Mouse (Mus musculus): ENCODE measurements around the gene Hmg20a.

Hmg20a gene

DNA sequence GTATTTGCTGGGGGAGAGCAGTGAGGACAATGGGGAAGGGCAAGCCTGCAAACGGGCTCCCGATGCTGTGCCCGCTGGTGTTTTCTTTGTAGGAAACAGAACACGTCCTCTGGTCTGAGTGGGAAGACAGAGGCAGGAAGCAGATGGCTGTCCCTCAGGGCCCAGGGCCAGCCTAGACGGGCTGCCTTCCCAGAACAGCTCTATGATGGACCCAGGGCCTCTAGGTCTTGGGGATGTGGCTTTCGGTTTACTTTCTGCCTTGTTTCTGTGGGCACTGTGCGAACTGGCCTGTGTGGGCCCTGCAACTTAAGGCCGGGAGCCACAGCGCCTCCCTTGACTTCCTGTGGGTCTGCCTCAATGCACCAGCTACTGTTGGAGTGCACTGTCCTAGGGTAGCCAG is 115.5 kb downstream of the Hmg20a start:
- no peak for DNase-seq

- DNase-seq = no peak
These were observed 116.3 kb downstream of the Hmg20a start for GRCm38 (mm10) chr9:56534727-56535126.

DNA sequence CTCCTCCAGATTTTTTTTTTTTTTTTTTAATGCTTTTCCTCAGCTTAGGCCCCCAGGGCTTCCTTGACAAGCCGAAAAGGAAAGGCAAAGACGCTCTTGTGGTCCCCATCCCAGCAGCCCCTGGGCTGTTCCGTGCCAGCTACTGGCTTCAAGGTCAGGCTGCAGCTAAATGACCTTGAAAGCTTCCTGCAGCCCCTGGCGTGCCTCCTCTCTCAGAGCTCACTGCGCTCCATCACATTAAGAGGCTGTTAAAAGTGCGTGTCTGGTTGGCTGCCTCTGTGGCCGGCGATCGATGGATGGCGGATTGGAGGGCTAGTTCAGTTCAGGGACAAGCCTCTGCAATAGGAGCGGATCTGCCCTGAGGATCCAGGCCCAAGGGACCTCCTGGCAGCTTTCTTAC is 117.0 kb downstream of the Hmg20a start:
- no peak for DNase-seq

GRCm38 (mm10) chr9:56540051-56540450 is 121.6 kb downstream of the Hmg20a start:
- no peak for DNase-seq

DNA sequence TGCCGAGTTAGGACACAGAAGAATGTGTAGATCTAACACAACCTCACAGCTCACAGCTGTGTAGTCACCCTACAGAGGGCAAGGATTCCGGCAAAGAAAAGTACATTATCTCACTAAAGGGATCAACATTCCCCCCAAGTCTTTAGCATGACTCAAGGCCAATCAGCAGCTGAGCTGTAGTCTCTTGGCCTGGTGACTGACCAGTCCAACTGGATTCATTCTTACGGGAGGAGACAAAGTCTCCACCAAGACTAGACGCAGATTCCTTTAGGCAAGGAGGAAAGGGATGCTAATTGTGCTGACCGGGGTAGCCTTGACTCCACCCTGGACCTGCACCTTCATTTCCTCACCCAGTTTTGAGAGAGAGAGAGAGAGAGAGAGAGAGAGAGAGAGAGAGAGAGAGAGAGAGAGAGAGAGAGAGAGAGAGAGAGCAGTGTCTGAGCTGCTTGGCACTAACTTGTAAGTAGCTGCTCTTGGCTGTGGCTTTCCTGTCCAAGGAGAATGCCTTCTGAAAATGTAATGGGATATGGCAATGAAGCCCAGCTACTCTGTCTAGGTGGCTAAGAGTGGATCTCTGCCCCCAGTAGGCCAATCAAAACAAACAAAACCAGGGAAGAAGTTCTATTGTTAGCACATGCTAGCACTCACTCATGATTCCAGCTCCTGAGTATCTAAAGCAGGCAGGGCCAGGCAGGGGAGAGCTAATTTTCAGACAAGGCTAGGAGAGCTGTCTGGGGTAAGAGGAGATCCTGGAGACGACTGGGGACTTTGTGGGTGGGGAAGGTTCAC is 126.5 kb downstream of the Hmg20a start:
- DNase-seq = no peak

All from cerebellum, adult 8-10 months (tissue).